Mouse (Mus musculus): ENCODE data around the gene Itpr2. TPM values are rescaled to one million over a fixed set of nuclear protein-coding genes. Genes with fewer than 3 reads are reported as not detected.
A peak's percentile ranks its signal among the peaks of the same experiment; 100 is the strongest.

Itpr2 gene
- total RNA-seq, 2 experiments from 2014 or later: 18.6 to 19.8 TPM

- no peak for DNase-seq (ENCODE audit: low spot score in 2 of 2)
Observed at GRCm38 (mm10) chr6:146352258-146352805, 149.7 kb downstream of the Itpr2 start.

DNA sequence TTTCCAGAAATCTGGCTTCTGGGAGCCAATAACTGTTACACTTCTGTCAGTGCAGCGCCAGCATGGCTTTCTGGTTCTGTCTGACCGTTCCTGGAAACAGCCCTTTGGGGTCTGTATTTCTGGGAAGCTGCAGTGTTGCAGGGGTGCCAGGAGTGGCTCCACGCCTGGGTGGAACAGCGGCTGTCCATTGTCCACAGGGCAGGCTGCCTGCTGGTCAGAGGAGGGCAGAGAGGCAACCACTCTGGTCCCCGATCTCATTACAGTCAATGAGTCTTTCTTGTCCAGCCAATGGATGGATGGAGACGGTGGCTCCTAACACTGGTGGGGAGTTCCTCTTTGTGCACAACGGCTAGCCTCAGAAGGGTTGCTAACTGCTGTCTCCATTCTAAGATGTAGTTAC lies 150.2 kb downstream of the Itpr2 start:
- DNase-seq (ENCODE audit: low spot score in 2 of 2): no peak

DNA sequence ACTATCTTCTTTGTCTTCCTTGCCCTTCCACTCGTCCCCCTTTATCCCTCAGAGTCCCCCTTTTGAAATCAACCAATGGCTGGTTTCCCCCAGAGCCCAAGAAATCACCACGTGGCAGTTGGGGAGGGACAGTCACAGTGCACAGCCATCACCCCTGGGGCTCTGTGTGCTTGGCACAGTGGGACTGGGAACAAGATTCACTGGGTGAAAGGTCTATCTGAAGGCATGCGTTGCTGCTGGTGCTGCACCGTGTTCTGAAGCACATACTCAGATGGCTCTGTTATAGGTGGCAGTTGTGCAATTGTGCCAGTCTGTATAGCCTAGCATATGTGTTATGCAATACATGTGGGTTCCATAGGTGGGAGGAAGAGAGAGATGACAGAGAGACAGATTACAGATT lies 154.5 kb downstream of the Itpr2 start:
- DNase-seq (ENCODE audit: low spot score in 2 of 2): no peak

GRCm38 (mm10) chr6:146346545-146347195 lies 155.4 kb downstream of the Itpr2 start:
- no peak for DNase-seq (ENCODE audit: low spot score in 2 of 2)

- DNase-seq (ENCODE audit: low spot score in 2 of 2): no peak
Observed at GRCm38 (mm10) chr6:146344732-146345131, 157.3 kb downstream of the Itpr2 start.

DNA sequence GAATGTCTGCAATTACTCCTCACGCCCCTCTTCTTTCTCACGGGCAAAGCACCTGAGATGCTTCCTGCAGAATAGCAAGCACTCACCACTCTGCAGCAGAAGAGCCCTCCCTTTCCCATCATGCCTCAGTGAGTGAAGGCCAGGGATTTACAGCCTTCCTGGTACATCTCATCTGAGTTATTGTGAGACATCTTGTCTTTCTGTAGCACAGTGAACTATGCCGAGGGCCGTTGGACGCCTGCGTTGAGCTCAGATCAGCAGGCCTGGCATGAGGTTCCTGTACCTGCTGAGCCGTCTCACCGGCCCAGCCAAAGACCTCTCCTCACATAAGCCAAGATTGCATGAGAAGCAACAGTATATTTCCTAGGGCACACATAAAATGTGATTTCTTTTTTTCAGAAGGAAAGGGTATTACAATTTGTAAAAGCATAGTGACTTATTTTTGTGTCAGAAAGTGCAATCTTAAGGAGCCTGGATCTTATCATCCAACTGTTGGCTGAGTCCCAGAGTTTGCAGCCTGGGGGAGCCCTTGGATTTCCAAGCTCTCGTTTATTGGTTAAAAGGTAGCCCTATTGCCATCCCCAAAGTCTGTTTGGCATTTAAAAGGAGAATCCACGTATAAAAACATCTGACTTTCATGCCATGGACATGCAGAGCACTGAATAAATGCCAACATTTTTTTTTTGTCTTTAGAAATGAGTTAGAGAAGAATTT lies 158.2 kb downstream of the Itpr2 start:
- no peak for DNase-seq (ENCODE audit: low spot score in 2 of 2)

- peak in 1 of 2 experiments; percentile 21 for DNase-seq (ENCODE audit: low spot score in 2 of 2)
Observed at GRCm38 (mm10) chr6:146342995-146343394, 159.0 kb downstream of the Itpr2 start.

DNA sequence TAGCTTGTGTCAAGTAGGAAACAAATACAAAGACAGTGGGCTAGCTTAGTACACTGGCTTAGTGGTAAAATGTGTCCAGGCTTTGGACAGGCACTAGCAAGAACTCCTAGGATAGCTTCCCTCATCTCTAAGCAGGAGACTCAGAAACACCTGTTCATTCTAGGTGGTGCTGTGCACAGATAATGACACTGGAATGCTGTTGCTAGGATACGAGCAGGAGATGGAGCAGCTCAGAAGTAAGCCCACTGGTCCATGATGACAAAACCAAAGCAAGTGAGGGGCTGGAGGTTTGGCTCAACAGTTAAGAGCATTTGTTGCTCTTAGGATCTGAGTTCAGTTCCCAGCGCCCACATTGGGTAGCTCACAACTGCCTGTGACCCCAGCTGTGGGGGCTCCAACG lies 160.1 kb downstream of the Itpr2 start:
- DNase-seq (ENCODE audit: low spot score in 2 of 2): no peak

- DNase-seq (ENCODE audit: low spot score in 2 of 2): no peak
Observed at GRCm38 (mm10) chr6:146341413-146341812, 160.6 kb downstream of the Itpr2 start.

DNA sequence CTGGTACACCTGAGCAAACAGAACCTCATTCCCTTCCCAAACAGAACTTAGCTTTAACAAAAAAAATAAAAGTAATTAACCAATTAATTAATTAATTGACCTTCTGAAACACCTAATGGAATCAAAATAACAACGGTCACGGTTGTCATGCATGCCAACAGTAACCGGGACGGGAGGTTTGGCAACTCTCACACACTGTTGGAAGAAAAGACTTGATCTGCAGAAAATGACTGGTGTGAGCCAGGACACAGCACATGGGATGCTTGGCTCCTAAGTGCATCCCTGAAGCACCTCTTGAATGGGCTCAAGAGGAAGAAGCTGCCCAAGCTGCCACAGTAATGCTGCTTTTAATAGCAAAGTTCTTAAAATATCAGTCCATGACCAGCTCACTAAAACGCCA lies 161.1 kb downstream of the Itpr2 start:
- no peak for DNase-seq (ENCODE audit: low spot score in 2 of 2)

DNA sequence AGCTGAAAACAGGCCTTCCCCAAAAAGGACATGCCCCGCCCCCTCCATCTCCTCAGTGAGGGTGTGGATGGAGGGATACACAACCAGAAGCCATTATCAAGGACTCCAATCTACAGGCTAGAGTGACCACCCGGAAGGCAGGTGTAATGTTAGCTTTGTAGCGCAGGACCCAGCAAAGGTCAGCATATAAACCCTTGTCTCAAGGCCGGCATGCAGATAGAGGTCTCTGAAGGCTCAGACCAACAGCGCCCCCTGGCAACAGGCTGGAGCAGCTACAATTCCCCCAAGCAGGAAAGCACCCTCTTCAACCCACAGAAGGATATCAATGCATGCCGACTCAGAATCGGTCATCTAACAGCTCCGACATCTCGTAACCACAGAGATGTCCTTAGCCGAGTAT lies 162.2 kb downstream of the Itpr2 start:
- DNase-seq (ENCODE audit: low spot score in 2 of 2): peak in 1 of 2 experiments; percentile 26

DNA sequence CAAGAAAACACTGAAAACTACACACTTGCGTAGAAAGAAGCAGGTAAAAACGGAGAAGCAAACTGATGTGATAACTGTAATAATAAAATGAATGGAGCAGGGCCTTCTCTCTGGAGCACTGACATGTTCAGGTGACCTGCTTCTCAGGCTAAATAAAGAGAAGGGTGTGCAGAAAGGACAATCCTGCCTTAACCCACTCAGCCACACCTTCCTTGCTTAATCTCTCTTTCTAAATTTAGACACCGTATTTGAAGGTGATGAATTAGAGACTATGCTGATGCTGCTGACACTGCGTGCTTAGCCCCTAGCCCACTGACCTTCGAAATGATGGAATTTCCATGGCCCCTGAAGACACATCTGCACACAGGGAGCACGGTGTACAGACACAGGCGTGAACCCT lies 164.8 kb downstream of the Itpr2 start:
- DNase-seq (ENCODE audit: low spot score in 2 of 2): no peak

DNA sequence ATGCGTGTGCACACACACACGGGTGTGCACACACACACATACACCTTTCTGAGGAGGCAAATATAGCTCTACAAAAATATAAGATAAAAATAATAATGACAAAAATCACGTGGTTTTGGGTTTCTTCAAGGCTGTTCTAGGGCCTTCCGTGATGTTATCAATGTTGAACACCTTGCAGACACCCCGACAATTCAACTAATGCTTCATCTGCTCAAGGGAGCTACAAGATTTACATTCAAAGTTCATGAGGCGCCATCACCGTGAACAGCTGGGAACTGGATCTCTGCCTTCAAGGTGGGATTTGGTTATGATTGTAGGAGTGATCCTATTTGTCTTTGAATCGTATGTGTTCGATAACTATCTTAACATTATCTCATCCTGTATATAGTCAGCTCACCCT lies 166.8 kb downstream of the Itpr2 start:
- DNase-seq (ENCODE audit: low spot score in 2 of 2): no peak

DNA sequence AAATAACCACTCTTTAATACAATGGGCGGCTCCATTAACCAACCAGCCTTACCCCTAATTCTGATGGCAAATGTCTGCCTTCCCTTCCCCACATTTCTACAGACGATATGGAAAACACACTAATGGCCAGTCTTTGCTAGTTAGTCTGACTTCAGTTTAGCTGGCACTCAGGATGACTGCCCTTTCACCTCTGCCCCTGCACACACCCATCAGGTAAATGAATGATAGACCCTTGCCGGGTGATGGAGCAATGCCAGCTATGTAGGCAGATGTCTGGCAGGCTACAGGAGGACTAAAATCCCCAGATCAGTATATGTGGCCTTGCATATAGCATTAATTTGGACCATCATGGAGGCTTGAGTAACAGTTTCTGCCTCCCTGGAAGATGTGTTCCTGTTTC lies 168.5 kb downstream of the Itpr2 start:
- DNase-seq (ENCODE audit: low spot score in 2 of 2): no peak

- DNase-seq (ENCODE audit: low spot score in 2 of 2): peak in 1 of 2 experiments; percentile 28
Observed at GRCm38 (mm10) chr6:146331017-146331669, 170.9 kb downstream of the Itpr2 start.

GRCm38 (mm10) chr6:146329079-146329478 lies 172.9 kb downstream of the Itpr2 start:
- DNase-seq (ENCODE audit: low spot score in 2 of 2): no peak

- DNase-seq (ENCODE audit: low spot score in 2 of 2): no peak
Observed at GRCm38 (mm10) chr6:146326631-146327030, 175.4 kb downstream of the Itpr2 start.

GRCm38 (mm10) chr6:146324541-146325204 lies 177.3 kb downstream of the Itpr2 start:
- no peak for DNase-seq (ENCODE audit: low spot score in 2 of 2)

GRCm38 (mm10) chr6:146322555-146322954 lies 179.5 kb downstream of the Itpr2 start:
- DNase-seq (ENCODE audit: low spot score in 2 of 2): no peak

DNA sequence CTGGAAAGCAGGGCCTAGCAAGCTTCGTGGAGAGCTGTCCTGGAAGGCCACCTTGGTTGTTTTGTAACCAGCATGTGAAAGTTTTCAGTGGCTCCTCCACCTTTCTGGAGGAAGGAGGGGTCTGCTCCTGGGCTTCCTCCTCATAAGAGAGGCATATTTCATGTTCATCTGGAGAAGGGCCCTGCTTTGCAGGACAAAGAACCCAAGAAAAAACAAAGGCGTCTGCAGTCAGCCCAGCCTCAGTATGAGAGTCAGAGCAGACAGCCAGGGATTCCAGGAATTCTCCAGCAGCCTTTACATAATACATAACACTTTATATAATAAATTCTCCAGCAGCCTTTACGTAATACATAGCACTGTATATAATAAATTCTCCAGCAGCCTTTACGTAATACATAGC lies 180.1 kb downstream of the Itpr2 start:
- DNase-seq (ENCODE audit: low spot score in 2 of 2): no peak

- no peak for DNase-seq (ENCODE audit: low spot score in 2 of 2)
Observed at GRCm38 (mm10) chr6:146316415-146316814, 185.6 kb downstream of the Itpr2 start.

DNA sequence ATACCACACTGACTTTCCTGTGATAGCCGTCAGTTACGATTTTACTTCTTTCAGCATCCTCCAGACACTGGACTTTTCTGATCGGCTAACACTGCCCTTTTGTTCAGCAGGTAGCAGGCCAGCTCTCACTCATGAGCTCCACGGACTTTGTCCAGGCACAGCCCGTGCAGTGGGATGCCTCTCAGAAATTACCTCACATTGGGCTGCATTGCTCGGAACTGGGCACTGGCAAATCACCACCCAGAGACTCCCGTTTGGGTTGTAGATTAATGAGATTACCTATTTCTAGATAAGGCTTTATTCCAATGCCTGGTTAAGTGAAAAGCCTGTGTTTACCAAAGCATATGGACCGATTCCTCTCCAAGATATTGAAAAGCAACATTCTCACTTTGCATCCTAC lies 186.9 kb downstream of the Itpr2 start:
- no peak for DNase-seq (ENCODE audit: low spot score in 2 of 2)

Measured in layer of hippocampus, adult 18-20 months (tissue).